Mouse (Mus musculus): Measurements from ENCODE around the gene Hist1h3h. TPM values are rescaled to one million over a fixed set of nuclear protein-coding genes. Genes with fewer than 3 reads are reported as not detected.

Hist1h3h gene
- total RNA-seq, 4 experiments from 2014 or later = 40.8 to 60.6 (median 44.2) TPM

Small RNAs within 50 kb of the gene (microRNA-seq; reads per million reads assigned to microRNA genes)
- gene Gm44357 (0 reads per million in 2 experiments), gene Gm44367 (0 reads per million in 2 experiments), gene Gm44454 (0 reads per million in 2 experiments)

Other genes with a start within 250 kb of the Hist1h3h start
- gene Nkapl, start 249.2 kb upstream of the Hist1h3h start, total RNA-seq (2022) = 1 to 10 TPM in 2 of 4 experiments, under 1 TPM in 2; 0.59 to 1.5 (median 0.84) TPM
- gene Zkscan4, start 238.8 kb upstream of the Hist1h3h start, total RNA-seq (2022) = 1 to 10 TPM; 5.1 to 6.2 (median 5.8) TPM
- not detected for gene Gm10065, start 238.2 kb upstream of the Hist1h3h start, total RNA-seq (2022)
- gene AK157302, start 222.4 kb upstream of the Hist1h3h start, total RNA-seq (2022) = 10 to 100 TPM; 15.4 to 22.7 (median 19.3) TPM
- gene Gm11273, start 216.2 kb upstream of the Hist1h3h start, total RNA-seq (2022) = 10 to 100 TPM; 39.0 to 60.7 (median 52.2) TPM
- gene Zkscan8, start 186.5 kb upstream of the Hist1h3h start, total RNA-seq (2022) = 10 to 100 TPM; 16.2 to 16.5 (median 16.3) TPM
- gene Olfr1366, start 174.9 kb upstream of the Hist1h3h start, total RNA-seq (2022) = not detected
- not detected for gene Olfr1535, start 157.8 kb upstream of the Hist1h3h start, total RNA-seq (2022)
- not detected for gene Olfr1364, start 135.9 kb upstream of the Hist1h3h start, total RNA-seq (2022)
- gene Olfr1362, start 103.6 kb upstream of the Hist1h3h start, total RNA-seq (2022) = not detected
- not detected for gene Olfr11, start 75.1 kb upstream of the Hist1h3h start, total RNA-seq (2022)
- gene Olfr1361, start 54.3 kb upstream of the Hist1h3h start, total RNA-seq (2022) = not detected
- gene Olfr1360, start 40.3 kb upstream of the Hist1h3h start, total RNA-seq (2022) = not detected
- gene Olfr1359, start 19.5 kb upstream of the Hist1h3h start, total RNA-seq (2022) = not detected
- gene Hist1h2bl, start 1.5 kb upstream of the Hist1h3h start, total RNA-seq (2022) = 10 to 100 TPM; 16.0 to 30.4 (median 22.3) TPM
- gene Hist1h2ai, start 1.2 kb upstream of the Hist1h3h start, total RNA-seq (2022) = 10 to 100 TPM in 3 of 4 experiments, not detected in 1; 16.4 to 24.8 (median 22.3) TPM
- gene Hist1h2bm, start 4.4 kb downstream of the Hist1h3h start, total RNA-seq (2022) = 1 to 10 TPM; 2.5 to 5.9 (median 4.5) TPM
- 10 to 100 TPM; 18.4 to 23.9 (median 19.2) TPM for gene Hist1h4j, start 17.4 kb downstream of the Hist1h3h start, total RNA-seq (2022)
- 100 to 1,000 TPM; 294 to 349 (median 343) TPM for gene Hist1h4k, start 32.8 kb downstream of the Hist1h3h start, total RNA-seq (2022)
- 10 to 100 TPM in 3 of 4 experiments, 1 to 10 TPM in 1; 9.6 to 16.7 (median 11.1) TPM for gene Hist1h2ak, start 36.2 kb downstream of the Hist1h3h start, total RNA-seq (2022)
- gene Hist1h2bn, start 36.5 kb downstream of the Hist1h3h start, total RNA-seq (2022) = 10 to 100 TPM in 3 of 4 experiments, 1 to 10 TPM in 1; 1.6 to 11.3 (median 10.8) TPM
- 10 to 100 TPM in 2 of 4 experiments, 1 to 10 TPM in 2; 7.2 to 11.0 (median 10.2) TPM for gene Hist1h1b, start 63.0 kb downstream of the Hist1h3h start, total RNA-seq (2022)
- 10 to 100 TPM; 44.4 to 70.8 (median 54.9) TPM for gene Hist1h3i, start 65.7 kb downstream of the Hist1h3h start, total RNA-seq (2022)
- gene Hist1h2an, start 69.6 kb downstream of the Hist1h3h start, total RNA-seq (2022) = 1 to 10 TPM in 2 of 4 experiments, not detected in 2; 2.9 to 4.0 TPM
- 10 to 100 TPM in 1 of 4 experiments, 1 to 10 TPM in 3; 6.0 to 11.4 (median 8.5) TPM for gene Hist1h2bp, start 69.8 kb downstream of the Hist1h3h start, total RNA-seq (2022)
- 10 to 100 TPM; 26.3 to 44.6 (median 31.8) TPM for gene Hist1h2bq, start 92.5 kb downstream of the Hist1h3h start, total RNA-seq (2022)
- gene Hist1h2ao, start 92.8 kb downstream of the Hist1h3h start, total RNA-seq (2022) = 10 to 100 TPM in 3 of 4 experiments, not detected in 1; 14.7 to 30.0 (median 20.1) TPM
- 100 to 1,000 TPM; 177 to 265 (median 220) TPM for gene Hist1h4m, start 94.1 kb downstream of the Hist1h3h start, total RNA-seq (2022)
- gene Hist1h4n, start 114.5 kb downstream of the Hist1h3h start, total RNA-seq (2022) = 10 to 100 TPM; 31.1 to 87.2 (median 44.3) TPM
- gene Hist1h2ap, start 115.8 kb downstream of the Hist1h3h start, total RNA-seq (2022) = 10 to 100 TPM in 2 of 4 experiments, 1 to 10 TPM in 1, not detected in 1; 7.5 to 39.9 (median 17.1) TPM
- gene Hist1h2br, start 116.1 kb downstream of the Hist1h3h start, total RNA-seq (2022) = 10 to 100 TPM; 26.6 to 43.8 (median 31.6) TPM
- gene Zfp184, start 227.4 kb downstream of the Hist1h3h start, total RNA-seq (2022) = 1 to 10 TPM; 2.4 to 4.1 (median 3.3) TPM

All from left cerebral cortex, adult 8-10 months (tissue).